Mouse (Mus musculus) myocyte (in vitro differentiated cells): ENCODE measurements at regions not wholly inside any gene's neighbourhood (a gene's known extent, or its start where the extent isn't known, plus 50 kb on each side); places are given as distances from the start of the nearest gene placed in this dataset.

Experiments
- H3K27me3 ChIP-seq: one replicate; pipeline ENCODE4 v1.6.1; 2011; ENCODE audit not compliant: control insufficient read depth, insufficient read depth, insufficient read length
- H3K36me3 ChIP-seq: one replicate; pipeline ENCODE4 v1.6.1; 2011; ENCODE audit not compliant: control insufficient read depth, insufficient read depth
- H3K4me2 ChIP-seq: one replicate; pipeline ENCODE4 v1.6.1; 2011; ENCODE audit warnings: low read depth, control low read depth
- H3K4me3 ChIP-seq: one replicate; pipeline ENCODE4 v1.5.1; 2011; ENCODE audit warnings: mild to moderate bottlenecking, control low read depth, moderate library complexity
- H3K79me2 ChIP-seq: one replicate; pipeline ENCODE4 v1.6.1; 2011; ENCODE audit not compliant: control insufficient read depth, insufficient read depth
- H3ac ChIP-seq: one replicate; pipeline ENCODE4 v1.6.1; 2011; ENCODE audit not compliant: control insufficient read depth, insufficient read length
- CEBPB ChIP-seq: IDR thresholded peaks from 2 replicates; pipeline ENCODE4 v1.6.1; 2011; ENCODE audit warnings: mild to moderate bottlenecking, moderate library complexity; ENCODE audit not compliant: poor library complexity, insufficient read depth, severe bottlenecking
- E2F4 ChIP-seq: IDR thresholded peaks from one replicate; pipeline ENCODE4 v1.6.1; 2011; ENCODE audit warnings: mild to moderate bottlenecking, control low read depth, moderate library complexity; ENCODE audit not compliant: insufficient read depth
- MAX ChIP-seq: IDR thresholded peaks from one replicate; pipeline ENCODE4 v1.6.1; 2011; ENCODE audit warnings: low read depth, mild to moderate bottlenecking, control low read depth
- MYOD1 ChIP-seq, 3 experiments: IDR thresholded peaks; one replicate each; pipeline ENCODE4 v1.6.1; 2011; ENCODE audit warnings: control low read depth in 2 of 3, low read depth in 2 of 3, mild to moderate bottlenecking in 2 of 3, moderate library complexity in 1 of 3; ENCODE audit not compliant: insufficient read length in 2 of 3, control insufficient read depth in 1 of 3
- MYOG ChIP-seq, 3 experiments: IDR thresholded peaks; one replicate each; pipeline ENCODE4 v1.6.1; 2011; ENCODE audit warnings: control low read depth in 2 of 3, low read depth in 2 of 3, mild to moderate bottlenecking in 2 of 3; ENCODE audit not compliant: insufficient read length in 2 of 3, control insufficient read depth in 1 of 3, insufficient read depth in 1 of 3
- POLR2A ChIP-seq: IDR thresholded peaks from one replicate; pipeline ENCODE4 v1.6.1; 2011; ENCODE audit warnings: low read depth, mild to moderate bottlenecking, control low read depth, moderate library complexity; ENCODE audit not compliant: insufficient read length
- POLR2AphosphoS2 ChIP-seq: IDR thresholded peaks from one replicate; pipeline ENCODE4 v1.6.1; 2011; ENCODE audit warnings: low read depth, control low read depth; ENCODE audit not compliant: insufficient read length
- REST ChIP-seq: IDR thresholded peaks from one replicate; pipeline ENCODE4 v1.6.1; 2011; ENCODE audit warnings: mild to moderate bottlenecking, control low read depth, moderate library complexity; ENCODE audit not compliant: insufficient read depth, insufficient read length
- SRF ChIP-seq: IDR thresholded peaks from one replicate; pipeline ENCODE4 v1.6.1; 2011; ENCODE audit warnings: low read depth; ENCODE audit not compliant: control insufficient read depth, insufficient read length
- TCF12 ChIP-seq: IDR thresholded peaks from one replicate; pipeline ENCODE4 v1.6.1; 2011; ENCODE audit warnings: mild to moderate bottlenecking, control low read depth; ENCODE audit not compliant: poor library complexity, insufficient read depth, severe bottlenecking
- TCF3 ChIP-seq: IDR thresholded peaks from one replicate; pipeline ENCODE4 v1.6.1; 2011; ENCODE audit warnings: low read depth, control low read depth; ENCODE audit not compliant: insufficient read length
- USF1 ChIP-seq: IDR thresholded peaks from one replicate; pipeline ENCODE4 v1.6.1; 2011; ENCODE audit warnings: low read depth, mild to moderate bottlenecking, control low read depth, moderate library complexity

DNA sequence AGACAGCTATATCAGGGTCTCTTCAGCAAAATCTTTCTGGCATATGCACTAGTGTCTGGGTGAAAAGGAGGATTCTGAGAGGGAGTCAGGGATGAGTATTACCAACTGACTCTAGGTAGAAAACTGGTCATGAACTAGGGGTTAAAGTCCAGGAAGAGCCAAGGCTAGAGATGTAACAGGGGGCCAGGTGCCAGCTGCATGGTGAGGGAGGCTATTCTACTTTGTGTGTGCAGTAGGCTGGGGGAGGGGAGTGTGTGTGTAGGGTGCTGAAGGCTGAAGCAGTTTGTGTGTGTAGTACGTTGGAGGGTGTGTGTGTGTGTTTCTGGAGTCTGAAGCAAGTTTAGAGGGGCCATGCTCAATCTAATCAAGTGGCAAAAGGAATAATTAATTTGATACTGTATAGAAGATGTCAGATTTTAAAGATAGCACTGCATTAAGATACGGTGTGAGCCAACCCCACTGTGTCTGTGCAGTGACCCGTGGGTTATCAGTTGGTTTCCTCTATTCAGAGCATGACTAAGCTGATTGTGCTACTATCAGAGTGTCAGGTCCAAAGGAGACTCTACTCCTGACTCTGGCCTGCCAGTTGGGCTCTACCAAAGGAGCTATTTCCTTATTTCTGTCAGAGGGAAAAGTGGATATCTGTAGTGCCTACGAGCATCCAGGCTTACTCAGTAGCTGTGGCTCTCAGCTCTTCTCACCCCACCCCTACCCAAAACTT, 82.0 kb downstream of the Phlda1 start:
- TF ChIP-seq REST (no peak), SRF (no peak), TCF12 (no peak), CEBPB (no peak), MYOG (IDR thresholded peaks at IDR 0.05; ENCODE audit: control insufficient read depth in 1 of 3, insufficient read depth in 1 of 3, insufficient read length in 2 of 3, low read depth in 2 of 3) (no peak), MAX (no peak), POLR2A (no peak), E2F4 (no peak), TCF3 (no peak), MYOD1 (IDR thresholded peaks at IDR 0.05; ENCODE audit: control insufficient read depth in 1 of 3, insufficient read length in 2 of 3, low read depth in 2 of 3) (no peak), USF1 (no peak), POLR2AphosphoS2 (no peak)

DNA sequence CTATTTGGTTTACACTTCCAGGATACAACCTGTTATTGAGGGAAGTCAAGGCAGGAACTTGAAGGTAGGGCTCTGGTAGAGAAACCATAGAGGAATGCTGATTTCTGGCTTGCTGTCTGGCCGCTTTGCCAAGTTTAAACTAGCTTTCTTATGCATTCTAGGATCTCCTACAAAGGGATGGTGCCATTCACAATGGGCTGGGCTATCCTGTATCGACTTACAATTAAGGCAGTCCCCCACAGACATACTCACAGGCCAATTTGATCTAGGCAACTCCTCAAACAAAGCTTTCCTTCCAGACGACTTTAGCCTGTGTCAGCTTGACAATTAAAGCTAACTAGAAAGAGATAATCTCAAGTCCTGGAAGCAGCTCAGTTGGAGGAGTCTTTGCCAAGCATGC, 83.1 kb downstream of the Phlda1 start:
- Histone ChIP-seq H3K36me3 (no peaks in the 10 kb centered on the region), H3ac (no peak overlapping the region), H3K4me3 (no peak overlapping the region), H3K79me2 (no peaks in the 10 kb centered on the region), H3K4me2 (no peak overlapping the region), H3K27me3 (no peaks in the 10 kb centered on the region)
- TF ChIP-seq MYOD1 (IDR thresholded peaks at IDR 0.05; ENCODE audit: control insufficient read depth in 1 of 3, insufficient read length in 2 of 3, low read depth in 2 of 3) (no peak), SRF (no peak)

More for the DNA sequence above, 82.0 kb downstream of the Phlda1 start:
- no peak overlapping the region for H3K4me2 ChIP-seq
- no peaks in the 10 kb centered on the region for H3K36me3 ChIP-seq
- no peak overlapping the region for H3K4me3 ChIP-seq
- no peaks in the 10 kb centered on the region for H3K27me3 ChIP-seq
- no peak overlapping the region for H3ac ChIP-seq
- no peaks in the 10 kb centered on the region for H3K79me2 ChIP-seq

DNA sequence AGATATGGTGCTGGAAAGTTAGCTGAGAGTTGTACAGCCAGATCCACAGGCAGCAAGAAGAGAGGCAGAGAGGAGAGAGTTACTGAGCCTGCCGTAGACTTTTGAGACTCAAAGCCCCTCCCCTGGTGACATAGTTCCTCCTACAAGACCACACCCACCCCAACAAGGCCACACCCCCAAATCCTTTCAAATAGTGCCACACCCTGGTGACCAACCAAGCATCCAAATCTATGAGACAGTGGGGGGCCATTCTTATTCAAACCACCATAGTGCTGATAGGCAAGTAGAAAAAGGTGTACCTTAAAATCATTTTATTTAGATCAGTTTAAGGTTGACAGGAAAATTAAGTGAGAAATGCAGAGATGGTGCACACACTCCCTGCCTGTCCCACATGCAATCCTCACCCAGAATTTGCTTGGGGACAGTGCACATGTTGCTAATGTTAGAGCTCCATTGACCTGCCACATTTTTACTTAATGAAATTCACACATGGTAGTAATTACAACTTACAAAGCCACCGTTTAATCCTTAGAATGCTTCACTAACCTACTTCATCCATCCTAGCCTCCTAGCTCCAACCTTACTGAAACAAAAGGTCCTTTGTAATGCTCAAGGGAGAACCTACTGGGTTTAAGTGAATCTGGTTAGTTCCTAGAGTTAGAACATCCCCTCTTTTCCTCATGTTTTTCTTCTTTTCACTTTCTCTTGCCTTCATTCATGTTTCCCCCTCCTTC, 86.5 kb downstream of the Phlda1 start:
- Histone ChIP-seq H3K4me3 (no peak overlapping the region), H3K4me2 (no peak overlapping the region), H3K79me2 (no peaks in the 10 kb centered on the region), H3ac (no peak overlapping the region), H3K27me3 (no peaks in the 10 kb centered on the region), H3K36me3 (no peaks in the 10 kb centered on the region)
- no peak for TF ChIP-seq POLR2AphosphoS2
- no peak for TF ChIP-seq REST
- no peak for TF ChIP-seq E2F4
- TF ChIP-seq CEBPB, result no peak
- TF ChIP-seq MYOD1 (IDR thresholded peaks at IDR 0.05; ENCODE audit: control insufficient read depth in 1 of 3, insufficient read length in 2 of 3, low read depth in 2 of 3), result no peak
- TF ChIP-seq MAX, result no peak
- no peak for TF ChIP-seq TCF3
- no peak for TF ChIP-seq POLR2A
- TF ChIP-seq TCF12, result no peak
- no peak for TF ChIP-seq SRF

DNA sequence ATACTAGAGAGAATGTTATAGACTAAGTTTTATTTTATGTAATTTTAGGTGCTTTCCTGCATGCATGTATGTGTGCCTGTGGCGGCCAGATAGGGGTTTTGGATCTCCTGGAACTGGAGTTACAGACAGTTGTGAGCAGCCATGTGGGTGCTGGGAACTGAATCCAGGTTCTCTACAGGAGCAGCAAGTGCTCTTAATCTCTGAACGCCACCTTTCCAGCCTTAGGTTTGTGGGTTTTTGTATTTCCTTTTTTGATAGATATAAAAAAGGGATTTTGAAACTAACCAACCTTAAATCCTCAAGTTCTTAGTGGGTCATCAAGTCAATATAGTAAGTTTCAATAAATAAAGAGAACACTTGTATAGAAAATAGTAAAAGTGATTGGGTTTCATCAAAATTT, 87.2 kb downstream of the Phlda1 start:
- H3K4me2 ChIP-seq, result no peak overlapping the region
- TF ChIP-seq SRF (no peak), TCF3 (no peak), MYOD1 (IDR thresholded peaks at IDR 0.05; ENCODE audit: control insufficient read depth in 1 of 3, insufficient read length in 2 of 3, low read depth in 2 of 3) (no peak), POLR2AphosphoS2 (no peak), USF1 (no peak), MYOG (IDR thresholded peaks at IDR 0.05; ENCODE audit: control insufficient read depth in 1 of 3, insufficient read depth in 1 of 3, insufficient read length in 2 of 3, low read depth in 2 of 3) (no peak)
- no peaks in the 10 kb centered on the region for H3K36me3 ChIP-seq
- H3ac ChIP-seq, result no peak overlapping the region
- no peaks in the 10 kb centered on the region for H3K79me2 ChIP-seq
- H3K27me3 ChIP-seq, result no peaks in the 10 kb centered on the region
- no peak overlapping the region for H3K4me3 ChIP-seq

DNA sequence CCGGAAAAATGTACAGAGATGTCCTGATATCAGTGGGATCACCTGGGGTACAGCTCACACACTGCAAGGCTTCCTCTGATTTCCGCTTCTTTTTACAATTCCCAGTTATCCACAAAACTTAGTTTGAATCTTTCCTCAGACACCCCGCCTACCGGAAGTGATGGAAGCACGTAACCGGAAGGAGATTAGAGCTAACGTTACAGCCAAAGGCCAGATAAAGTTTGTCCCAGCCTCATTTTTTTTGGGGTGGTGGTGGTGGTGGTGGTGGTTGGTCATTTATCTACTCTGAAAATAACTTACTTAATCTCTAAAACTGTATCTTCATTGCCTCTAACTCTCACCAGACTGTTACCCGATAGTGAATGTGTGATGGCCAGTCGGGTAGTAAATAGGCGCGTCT, 88.1 kb downstream of the Phlda1 start:
- Histone ChIP-seq H3K4me2 (no peak overlapping the region), H3ac (no peak overlapping the region), H3K27me3 (no peaks in the 10 kb centered on the region), H3K79me2 (no peaks in the 10 kb centered on the region), H3K36me3 (no peaks in the 10 kb centered on the region), H3K4me3 (no peak overlapping the region)
- TF ChIP-seq CEBPB (no peak), E2F4 (no peak), SRF (no peak), MYOG (IDR thresholded peaks at IDR 0.05; ENCODE audit: control insufficient read depth in 1 of 3, insufficient read depth in 1 of 3, insufficient read length in 2 of 3, low read depth in 2 of 3) (no peak), REST (no peak)
